Mouse (Mus musculus) neural tube, embryonic 15.5 days (tissue): ENCODE measurements around the gene Gm10318. TPM values are rescaled to one million over a fixed set of nuclear protein-coding genes. Genes with fewer than 3 reads are reported as not detected.

Source experiments
- ATAC-seq: fragments of 200-750 bp; cut with Nextera tagmentation; 2 replicates; pipeline ENCODE4 v1.8.0; 2017; ENCODE audit warnings: mild to moderate bottlenecking, moderate TSS enrichment, moderate library complexity; ENCODE audit not compliant: low FRiP score
- H3K27ac ChIP-seq: fragments of 300-500 bp; sonication (generic); replicated peaks from 2 replicates; pipeline ENCODE4 v1.5.1; 2015; ENCODE audit warnings: mild to moderate bottlenecking, inconsistent platforms
- H3K27me3 ChIP-seq: fragments of 300-500 bp; sonication (generic); replicated peaks from 2 replicates; pipeline ENCODE4 v1.6.1; 2015; ENCODE audit warnings: inconsistent platforms
- H3K36me3 ChIP-seq: fragments of 300-500 bp; sonication (generic); 2 replicates; pipeline ENCODE4 v1.6.1; 2015; ENCODE audit warnings: inconsistent platforms
- H3K4me1 ChIP-seq: fragments of 300-500 bp; sonication (generic); 2 replicates; pipeline ENCODE4 v1.6.1; 2015; ENCODE audit warnings: inconsistent platforms
- H3K4me2 ChIP-seq: fragments of 300-500 bp; sonication (generic); 2 replicates; pipeline ENCODE4 v1.6.1; 2015; ENCODE audit warnings: inconsistent platforms, mild to moderate bottlenecking, moderate library complexity
- H3K4me3 ChIP-seq: fragments of 300-500 bp; sonication (generic); replicated peaks from 2 replicates; pipeline ENCODE4 v1.5.1; 2015; ENCODE audit warnings: mild to moderate bottlenecking, inconsistent platforms
- H3K9ac ChIP-seq: fragments of 300-500 bp; sonication (generic); replicated peaks from 2 replicates; pipeline ENCODE4 v1.6.1; 2015; ENCODE audit warnings: mild to moderate bottlenecking, inconsistent platforms
- H3K9me3 ChIP-seq: fragments of 300-500 bp; sonication (generic); replicated peaks from 2 replicates; pipeline ENCODE4 v1.6.1; 2016; ENCODE audit warnings: inconsistent platforms
- WGBS: fragments of 180-500 bp; shearing (Covaris S2); methylation state at CpG from one replicate; pipeline ENCODE4 v1.1.7; 2015; ENCODE audit warnings: mixed read lengths; 5-methylcytosine and 5-hydroxymethylcytosine counted together
- polyA plus RNA-seq: library from polyadenylated mRNA; unstranded; fragments of >200 nt; fragmentation: Nextera tagmentation; extraction: Ambion mirVana; gene quantifications from 2 replicates; pipeline ENCODE4 v1.2.1, GENCODE M21; 2015

Gene Gm10318
- polyA plus RNA-seq, 1 experiment from 2014 or later, result not detected

- no peak overlapping the region for H3K4me3 ChIP-seq
- ATAC-seq, result no peak
- H3K9ac ChIP-seq, result no peak overlapping the region
- no peak overlapping the region for H3K4me2 ChIP-seq
- H3K9me3 ChIP-seq, result peaks cover 10% of the 10 kb centered on the region
- H3K27ac ChIP-seq, result no peak overlapping the region
- no peaks in the 10 kb centered on the region for H3K27me3 ChIP-seq
- no peaks in the 10 kb centered on the region for H3K36me3 ChIP-seq
- H3K4me1 ChIP-seq, result no peaks in the 10 kb centered on the region
- 84% methylated on average over 2 of the region's 2 CpGs for WGBS
These were observed 5.1 kb upstream of the Gm10318 start for GRCm38 (mm10) chr10:77847538-77847937.

- Histone ChIP-seq H3K27me3 (no peaks in the 10 kb centered on the region), H3K27ac (no peak within 1 kb of the TSS), H3K4me2 (no peak within 1 kb of the TSS), H3K36me3 (no peaks in the 10 kb centered on the region), H3K4me1 (no peaks in the 10 kb centered on the region), H3K4me3 (no peak within 1 kb of the TSS), H3K9ac (no peak within 1 kb of the TSS), H3K9me3 (no peaks in the 10 kb centered on the region)
- 62% methylated on average over 7 of the region's 7 CpGs for WGBS
- no peak for ATAC-seq
These were observed 9.0 kb downstream of the Gm10318 start, which contains the start of gene Gm3285 for GRCm38 (mm10) chr10:77861675-77862074. Gm3285 (plus strand) TSS chr10:77861975.

GRCm38 (mm10) chr10:77864067-77864761 lies 11.6 kb downstream of the Gm10318 start:
- Histone ChIP-seq H3K4me3 (peak overlapping the region; percentile 22), H3K9ac (no peak overlapping the region), H3K4me1 (no peaks in the 10 kb centered on the region), H3K27ac (no peak overlapping the region), H3K27me3 (no peaks in the 10 kb centered on the region), H3K36me3 (no peaks in the 10 kb centered on the region), H3K4me2 (peak overlapping the region; percentile 46), H3K9me3 (no peaks in the 10 kb centered on the region)
- 34% methylated on average over 14 of the region's 14 CpGs for whole genome bisulfite sequencing
- ATAC-seq, result peak; percentile 85

GRCm38 (mm10) chr10:77864762-77865143 lies 12.1 kb downstream of the Gm10318 start:
- H3K4me3 ChIP-seq, result peak overlapping the region; percentile 22
- no peak overlapping the region for H3K27ac ChIP-seq
- no peak overlapping the region for H3K9ac ChIP-seq
- H3K27me3 ChIP-seq, result no peaks in the 10 kb centered on the region
- H3K36me3 ChIP-seq, result no peaks in the 10 kb centered on the region
- H3K4me2 ChIP-seq, result peak overlapping the region; percentile 46
- ATAC-seq, result peak; percentile 12; the same call in 1 of the 2 replicates
- H3K9me3 ChIP-seq, result no peaks in the 10 kb centered on the region
- 39% methylated on average over 11 of the region's 11 CpGs for WGBS
- H3K4me1 ChIP-seq, result no peaks in the 10 kb centered on the region

- no peaks in the 10 kb centered on the region for H3K4me1 ChIP-seq
- 9% methylated on average over 1 of the region's 1 CpGs for WGBS
- H3K9ac ChIP-seq, result no peak overlapping the region
- H3K27me3 ChIP-seq, result no peaks in the 10 kb centered on the region
- ATAC-seq, result no peak
- H3K9me3 ChIP-seq, result no peaks in the 10 kb centered on the region
- H3K36me3 ChIP-seq, result no peaks in the 10 kb centered on the region
- no peak overlapping the region for H3K27ac ChIP-seq
- H3K4me2 ChIP-seq, result no peak overlapping the region
- no peak overlapping the region for H3K4me3 ChIP-seq
These were observed 14.9 kb downstream of the Gm10318 start for GRCm38 (mm10) chr10:77867546-77867945.

GRCm38 (mm10) chr10:77869651-77870050 lies 17.0 kb downstream of the Gm10318 start:
- ATAC-seq, result no peak
- no peaks in the 10 kb centered on the region for H3K27me3 ChIP-seq
- H3K27ac ChIP-seq, result no peak overlapping the region
- H3K9me3 ChIP-seq, result no peaks in the 10 kb centered on the region
- no peaks in the 10 kb centered on the region for H3K36me3 ChIP-seq
- no peaks in the 10 kb centered on the region for H3K4me1 ChIP-seq
- no peak overlapping the region for H3K4me3 ChIP-seq
- no peak overlapping the region for H3K4me2 ChIP-seq
- WGBS, result 91% methylated on average over 7 of the region's 7 CpGs
- H3K9ac ChIP-seq, result no peak overlapping the region

GRCm38 (mm10) chr10:77878985-77879384 lies 26.3 kb downstream of the Gm10318 start:
- no peaks in the 10 kb centered on the region for H3K36me3 ChIP-seq
- H3K27ac ChIP-seq, result no peak overlapping the region
- H3K9ac ChIP-seq, result no peak overlapping the region
- H3K4me2 ChIP-seq, result no peak overlapping the region
- no peaks in the 10 kb centered on the region for H3K9me3 ChIP-seq
- H3K27me3 ChIP-seq, result no peaks in the 10 kb centered on the region
- 72% methylated on average over 6 of the region's 6 CpGs for WGBS
- H3K4me3 ChIP-seq, result no peak overlapping the region
- no peak for ATAC-seq
- no peaks in the 10 kb centered on the region for H3K4me1 ChIP-seq

GRCm38 (mm10) chr10:77880305-77880704 lies 27.6 kb downstream of the Gm10318 start:
- no peak overlapping the region for H3K9ac ChIP-seq
- H3K27me3 ChIP-seq, result no peaks in the 10 kb centered on the region
- no peaks in the 10 kb centered on the region for H3K36me3 ChIP-seq
- H3K4me1 ChIP-seq, result no peaks in the 10 kb centered on the region
- WGBS, result 70% methylated on average over 3 of the region's 3 CpGs
- no peak overlapping the region for H3K4me3 ChIP-seq
- no peak overlapping the region for H3K4me2 ChIP-seq
- no peaks in the 10 kb centered on the region for H3K9me3 ChIP-seq
- H3K27ac ChIP-seq, result no peak overlapping the region
- no peak for ATAC-seq

GRCm38 (mm10) chr10:77882553-77882952 lies 29.9 kb downstream of the Gm10318 start:
- no peak for ATAC-seq
- H3K4me3 ChIP-seq, result no peak overlapping the region
- H3K4me1 ChIP-seq, result no peaks in the 10 kb centered on the region
- H3K9me3 ChIP-seq, result no peaks in the 10 kb centered on the region
- WGBS, result 89% methylated on average over 5 of the region's 5 CpGs
- no peaks in the 10 kb centered on the region for H3K36me3 ChIP-seq
- no peaks in the 10 kb centered on the region for H3K27me3 ChIP-seq
- no peak overlapping the region for H3K4me2 ChIP-seq
- no peak overlapping the region for H3K27ac ChIP-seq
- no peak overlapping the region for H3K9ac ChIP-seq

GRCm38 (mm10) chr10:77886007-77886747 lies 33.5 kb downstream of the Gm10318 start:
- no peaks in the 10 kb centered on the region for H3K4me1 ChIP-seq
- no peak overlapping the region for H3K4me2 ChIP-seq
- H3K9me3 ChIP-seq, result no peaks in the 10 kb centered on the region
- WGBS, result 59% methylated on average over 12 of the region's 12 CpGs
- no peaks in the 10 kb centered on the region for H3K27me3 ChIP-seq
- H3K9ac ChIP-seq, result no peak overlapping the region
- ATAC-seq, result no peak
- H3K27ac ChIP-seq, result no peak overlapping the region
- no peaks in the 10 kb centered on the region for H3K36me3 ChIP-seq
- H3K4me3 ChIP-seq, result no peak overlapping the region

GRCm38 (mm10) chr10:77890987-77891565 lies 38.4 kb downstream of the Gm10318 start:
- Histone ChIP-seq H3K4me3 (no peak overlapping the region), H3K27ac (no peak overlapping the region), H3K36me3 (no peaks in the 10 kb centered on the region), H3K27me3 (no peaks in the 10 kb centered on the region), H3K9me3 (no peaks in the 10 kb centered on the region), H3K4me1 (0 out of 2 replicates have a peak, but pooled peaks cover 2% of the 10 kb centered on the region), H3K9ac (no peak overlapping the region), H3K4me2 (no peak overlapping the region)
- WGBS, result 89% methylated on average over 8 of the region's 8 CpGs
- ATAC-seq, result no peak

- 58% methylated on average over 5 of the region's 5 CpGs for WGBS
- H3K4me1 ChIP-seq, result peaks cover 10% of the 10 kb centered on the region
- no peak overlapping the region for H3K4me2 ChIP-seq
- H3K9ac ChIP-seq, result no peak overlapping the region
- no peaks in the 10 kb centered on the region for H3K36me3 ChIP-seq
- no peak for ATAC-seq
- H3K9me3 ChIP-seq, result no peaks in the 10 kb centered on the region
- H3K4me3 ChIP-seq, result no peak overlapping the region
- H3K27ac ChIP-seq, result no peak overlapping the region
- no peaks in the 10 kb centered on the region for H3K27me3 ChIP-seq
These were observed 42.9 kb downstream of the Gm10318 start for GRCm38 (mm10) chr10:77895562-77895961.
